In the genomic region with DNA sequence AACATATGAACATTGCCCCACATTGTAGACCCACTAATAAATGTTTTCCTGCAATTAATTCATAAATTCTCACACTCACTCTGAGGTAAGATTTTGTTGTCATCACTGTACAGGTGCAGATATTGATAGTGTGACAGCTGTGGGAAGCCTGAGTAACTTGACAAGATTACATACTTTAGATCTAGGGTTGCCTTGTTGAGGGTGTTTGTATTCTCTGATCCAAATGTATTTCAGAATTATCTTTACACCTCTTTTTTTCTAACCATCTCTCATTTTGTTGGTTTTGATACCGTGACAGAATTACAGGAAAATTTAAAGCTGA, we compare ENCODE assay signal across 26 mouse cellular contexts. TPM values are rescaled to one million over a fixed set of nuclear protein-coding genes. Genes with fewer than 3 reads are reported as not detected.
DNase-seq lines count a peak whose midpoint lies in the region; ATAC-seq and TF ChIP-seq lines count a peak whose summit lies in the region.
"Had no signal": no experiment of that assay in that cellular context is flagged by ENCODE, and none has a peak within 500 bp of the region (broad histone marks: within the 10 kb centered on the region; RNA-seq: fewer than 3 reads in every experiment).

No protein-coding gene starts in this region.

- H3K4me1 ChIP-seq in liver, embryonic 11.5 days (replicated peaks; ENCODE audit: control insufficient read depth, insufficient read depth, low read length), result peaks cover 6% of the 10 kb centered on the region; the same call in 1 of the 2 replicates
- H3K4me1 ChIP-seq in liver, embryonic 14.5 days (replicated peaks; ENCODE audit: control insufficient read depth in 2 of 2, insufficient read depth in 2 of 2, low read length in 1 of 2), result peaks cover 16 to 19% of the 10 kb centered on the region in 2 experiments
- H3K4me1 ChIP-seq: embryonic facial prominence, embryonic 15.5 days had no signal

- WGBS in liver, embryonic 11.5 days, result 72% methylated on average over 1 of the region's 1 CpGs
- WGBS in liver, embryonic 14.5 days (ENCODE audit: insufficient replicate concordance), result 33% methylated on average over 1 of the region's 1 CpGs

- no peak for DNase-seq in liver, embryonic 11.5 days (ENCODE audit: low spot score)
- no peak for DNase-seq in liver
- peak; percentile 4 for DNase-seq in c-Kit-negative CD71-positive TER-119-positive erythroid progenitor cells, embryonic 14.5 days (ENCODE audit: low read depth, low spot score)
- peak in 1 of 3 experiments; percentile 49 for DNase-seq in liver, embryonic 14.5 days (ENCODE audit: low read depth in 3 of 3, low spot score in 3 of 3)
- no peak for DNase-seq in left cerebral cortex, postnatal 25 days (ENCODE audit: low spot score in 2 of 2)
- DNase-seq in kidney, postnatal 4 days, result no peak
- DNase-seq: adrenal gland, postnatal 25 days; cerebellum, adult 2 months; cerebellum, postnatal 25 days; gastrocnemius, postnatal 25 days; heart, adult 18-20 months; heart, postnatal 4 days; kidney, adult 2 months; layer of hippocampus, postnatal 36 days had no signal

- no peaks in the 10 kb centered on the region for H3K36me3 ChIP-seq in liver, embryonic 11.5 days (ENCODE audit: control insufficient read depth, insufficient read depth, low read length)
- no peaks in the 10 kb centered on the region for H3K36me3 ChIP-seq in liver, embryonic 14.5 days (replicated peaks; ENCODE audit: control insufficient read depth, insufficient read depth, low read depth)
- H3K36me3 ChIP-seq: embryonic facial prominence, embryonic 10.5 days; embryonic facial prominence, embryonic 15.5 days; intestine, embryonic 15.5 days; midbrain, embryonic 10.5 days; midbrain, embryonic 15.5 days had no signal

- no peak overlapping the region for H3K9ac ChIP-seq in liver, embryonic 11.5 days (ENCODE audit: low read depth, low read length)
- H3K9ac ChIP-seq in liver, embryonic 14.5 days (replicated peaks), result no peak overlapping the region
- H3K9ac ChIP-seq: embryonic facial prominence, embryonic 15.5 days; intestine, embryonic 15.5 days; midbrain, embryonic 15.5 days had no signal

- H3K4me3 ChIP-seq in liver, embryonic 11.5 days (ENCODE audit: low read depth, low read length), result no peak overlapping the region
- H3K4me3 ChIP-seq in liver, embryonic 14.5 days (ENCODE audit: insufficient read depth in 1 of 2, low read depth in 2 of 2, low read length in 2 of 2), result no peak overlapping the region
- H3K4me3 ChIP-seq: embryonic facial prominence, embryonic 10.5 days; embryonic facial prominence, embryonic 15.5 days; intestine, embryonic 15.5 days; midbrain, embryonic 10.5 days; midbrain, embryonic 15.5 days had no signal

- no peak overlapping the region for H3K4me2 ChIP-seq in liver, embryonic 11.5 days
- H3K4me2 ChIP-seq in liver, embryonic 14.5 days (ENCODE audit: low read depth), result peak overlapping the region; percentile 31; the same call in 1 of the 2 replicates
- H3K4me2 ChIP-seq: embryonic facial prominence, embryonic 15.5 days; heart, embryonic 11.5 days; intestine, embryonic 15.5 days; midbrain, embryonic 15.5 days had no signal

- no peaks in the 10 kb centered on the region for H3K27me3 ChIP-seq in liver, embryonic 11.5 days (replicated peaks; ENCODE audit: control insufficient read depth, insufficient read depth, low read length)
- H3K27me3 ChIP-seq in liver, embryonic 14.5 days (ENCODE audit: control insufficient read depth, insufficient read depth, low read length), result no peaks in the 10 kb centered on the region
- H3K27me3 ChIP-seq: embryonic facial prominence, embryonic 15.5 days; intestine, embryonic 15.5 days; midbrain, embryonic 15.5 days had no signal

- no peaks in the 10 kb centered on the region for H3K9me3 ChIP-seq in liver, embryonic 11.5 days (ENCODE audit: control insufficient read depth, low read length)
- no peaks in the 10 kb centered on the region for H3K9me3 ChIP-seq in liver, embryonic 14.5 days (ENCODE audit: control insufficient read depth, low read length)
- H3K9me3 ChIP-seq: embryonic facial prominence, embryonic 10.5 days; embryonic facial prominence, embryonic 15.5 days; intestine, embryonic 15.5 days; midbrain, embryonic 10.5 days; midbrain, embryonic 15.5 days had no signal

- TF ChIP-seq EP300 in liver, embryonic 14.5 days (IDR thresholded peaks at IDR 0.05; ENCODE audit: low read depth), result peak; percentile 67

- intact Hi-C loops in left cerebral cortex, postnatal 25 days (cut with DNase I), result no loop called here

- no peak overlapping the region for H3K27ac ChIP-seq in liver, embryonic 11.5 days (ENCODE audit: low read depth, low read length)
- peak overlapping the region; percentile 20; the same call in 1 of the 2 replicates for H3K27ac ChIP-seq in liver, embryonic 14.5 days
- H3K27ac ChIP-seq: embryonic facial prominence, embryonic 10.5 days; embryonic facial prominence, embryonic 15.5 days; hindbrain, postnatal 0 days; intestine, embryonic 15.5 days; kidney, postnatal 0 days; macrophage; midbrain, embryonic 10.5 days had no signal

- ATAC-seq in liver, embryonic 11.5 days (replicated peaks; ENCODE audit: low FRiP score), result peak; percentile 93
- peak; percentile 94 for ATAC-seq in liver, embryonic 14.5 days (ENCODE audit: insufficient read depth)
- peak; percentile 89 for ATAC-seq in megakaryocyte-erythroid progenitor cell, adult 5-6 weeks (replicated peaks; ENCODE audit: low FRiP score, low TSS enrichment, poor library complexity, severe bottlenecking)
- ATAC-seq: forebrain, embryonic 14.5 days; hindbrain, postnatal 0 days; intestine, embryonic 15.5 days; midbrain, embryonic 15.5 days had no signal

- no peak for TF ChIP-seq CTCF in liver, embryonic 14.5 days (IDR thresholded peaks at IDR 0.05; ENCODE audit: low read depth)

RNA-seq across cellular contexts. Expression of gene Mab21l2, which starts 12.6 kb away (rescaled TPM):
- polyA plus RNA-seq in liver, embryonic 11.5 days (2014; fragmentation: Nextera tagmentation; extraction: Ambion mirVana), result 14.5 and 19.4 TPM in 2 replicates
- polyA plus RNA-seq in liver, embryonic 14.5 days (2012; rRNA removed), result 0.31 and 0.69 TPM in 2 replicates
- 0.15 and 0.23 TPM in 2 replicates for polyA plus RNA-seq in liver, embryonic 14.5 days (2014; fragmentation: Nextera tagmentation; extraction: Ambion mirVana)
- not detected in 2 replicates for total RNA-seq in megakaryocyte-erythroid progenitor cell, adult 5-6 weeks (2014; fragmentation: Nextera tagmentation)
- not detected in 2 replicates for total RNA-seq in megakaryocyte-erythroid progenitor cell, adult 5-6 weeks (2017)
- total RNA-seq in left cerebral cortex, postnatal 25 days (2021), result under 1 TPM; 0.14 to 0.16 TPM
- total RNA-seq: layer of hippocampus, postnatal 36 days; liver, adult 2 months had no signal
- polyA plus RNA-seq: macrophage had no signal
